Mouse (Mus musculus): ENCODE results near the gene Hdac7.

Hdac7 gene

GRCm38 (mm10) chr15:97763256-97764049 is 80.8 kb downstream of the Hdac7 start:
- DNase-seq, result no peak

- peak; percentile 62 for DNase-seq
Observed at GRCm38 (mm10) chr15:97762733-97763132, 81.6 kb downstream of the Hdac7 start.

- DNase-seq, result no peak
Observed at GRCm38 (mm10) chr15:97761438-97761837, 82.9 kb downstream of the Hdac7 start.

- no peak for DNase-seq
Observed at GRCm38 (mm10) chr15:97760952-97761351, 83.3 kb downstream of the Hdac7 start.

- DNase-seq, result no peak
Observed at GRCm38 (mm10) chr15:97760006-97760405, 84.3 kb downstream of the Hdac7 start.

- no peak for DNase-seq
Observed at GRCm38 (mm10) chr15:97755361-97755760, 88.9 kb downstream of the Hdac7 start.

GRCm38 (mm10) chr15:97754476-97754875 is 89.8 kb downstream of the Hdac7 start:
- no peak for DNase-seq

- DNase-seq, result no peak
Observed at GRCm38 (mm10) chr15:97752491-97752890, 91.8 kb downstream of the Hdac7 start.

- DNase-seq, result peak; percentile 41
Observed at GRCm38 (mm10) chr15:97751676-97752075, 92.6 kb downstream of the Hdac7 start.

- DNase-seq, result peak; percentile 92
Observed at GRCm38 (mm10) chr15:97750697-97751096, 93.6 kb downstream of the Hdac7 start.

GRCm38 (mm10) chr15:97749841-97750240 is 94.5 kb downstream of the Hdac7 start:
- DNase-seq, result no peak

- DNase-seq, result no peak
Observed at GRCm38 (mm10) chr15:97749397-97749796, 94.9 kb downstream of the Hdac7 start.

- no peak for DNase-seq
Observed at GRCm38 (mm10) chr15:97748964-97749363, 95.3 kb downstream of the Hdac7 start.

- no peak for DNase-seq
Observed at GRCm38 (mm10) chr15:97748309-97748708, 96.0 kb downstream of the Hdac7 start.

GRCm38 (mm10) chr15:97747486-97747885 is 96.8 kb downstream of the Hdac7 start:
- DNase-seq, result no peak

GRCm38 (mm10) chr15:97746748-97747147 is 97.6 kb downstream of the Hdac7 start:
- no peak for DNase-seq

- no peak for DNase-seq
Observed at GRCm38 (mm10) chr15:97746278-97746677, 98.0 kb downstream of the Hdac7 start.

- DNase-seq, result peak; percentile 34
Observed at GRCm38 (mm10) chr15:97745331-97745730, 99.0 kb downstream of the Hdac7 start.

- DNase-seq, result no peak
Observed at GRCm38 (mm10) chr15:97744930-97745329, 99.4 kb downstream of the Hdac7 start.

GRCm38 (mm10) chr15:97743961-97744525 is 100.3 kb downstream of the Hdac7 start:
- no peak for DNase-seq

GRCm38 (mm10) chr15:97743210-97743609 is 101.1 kb downstream of the Hdac7 start:
- DNase-seq, result no peak

All from lung, postnatal 14 days (tissue).